Mouse (Mus musculus) cerebellum, adult 2 months (tissue): ENCODE measurements around the gene Neo1.

Experiments used
- CTCF ChIP-seq: fragments of 200-500 bp; IDR thresholded peaks from 2 replicates; pipeline ENCODE4 v1.5.1; 2011; ENCODE audit warnings: low read depth, mild to moderate bottlenecking, control low read depth, low read length, moderate library complexity, borderline replicate concordance; ENCODE audit not compliant: insufficient read depth
- POLR2A ChIP-seq: fragments of 200-500 bp; IDR thresholded peaks from 2 replicates; pipeline ENCODE4 v1.6.1; 2011; ENCODE audit warnings: low read length, control low read depth, borderline replicate concordance; ENCODE audit not compliant: insufficient read depth

- TF ChIP-seq CTCF (no peak), POLR2A (no peak)
Measured at GRCm38 (mm10) chr9:59071220-59071977, 35.2 kb upstream of the Neo1 start.
